Mouse (Mus musculus): ENCODE results near the gene Runx1. TPM values are rescaled to one million over a fixed set of nuclear protein-coding genes. Genes with fewer than 3 reads are reported as not detected.

The Runx1 gene
- total RNA-seq, 2 experiments from 2014 or later = 8.8 to 14.8 TPM

DNA sequence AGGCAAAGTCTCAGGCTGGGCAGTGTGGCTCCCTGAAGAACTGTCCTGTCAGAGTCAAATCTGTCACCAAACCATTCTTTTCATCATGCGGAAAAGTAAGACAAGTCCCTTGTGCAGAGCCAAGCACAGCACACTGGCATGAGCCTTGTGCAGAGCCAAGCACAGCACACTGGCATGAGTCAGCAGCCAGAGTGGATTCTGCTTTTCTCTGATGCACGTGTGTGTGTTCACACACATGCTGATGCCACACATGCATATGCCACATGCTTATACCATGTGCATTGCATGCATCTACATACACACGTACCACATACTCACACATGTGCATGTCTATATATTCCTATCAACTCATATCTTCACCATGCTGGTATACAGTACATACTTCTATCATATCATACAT lies 174.7 kb downstream of the Runx1 start:
- no peak for DNase-seq

- no peak for DNase-seq
Observed at GRCm38 (mm10) chr16:92646153-92646552, 179.8 kb downstream of the Runx1 start.

GRCm38 (mm10) chr16:92645423-92646115 lies 180.4 kb downstream of the Runx1 start:
- DNase-seq = no peak

DNA sequence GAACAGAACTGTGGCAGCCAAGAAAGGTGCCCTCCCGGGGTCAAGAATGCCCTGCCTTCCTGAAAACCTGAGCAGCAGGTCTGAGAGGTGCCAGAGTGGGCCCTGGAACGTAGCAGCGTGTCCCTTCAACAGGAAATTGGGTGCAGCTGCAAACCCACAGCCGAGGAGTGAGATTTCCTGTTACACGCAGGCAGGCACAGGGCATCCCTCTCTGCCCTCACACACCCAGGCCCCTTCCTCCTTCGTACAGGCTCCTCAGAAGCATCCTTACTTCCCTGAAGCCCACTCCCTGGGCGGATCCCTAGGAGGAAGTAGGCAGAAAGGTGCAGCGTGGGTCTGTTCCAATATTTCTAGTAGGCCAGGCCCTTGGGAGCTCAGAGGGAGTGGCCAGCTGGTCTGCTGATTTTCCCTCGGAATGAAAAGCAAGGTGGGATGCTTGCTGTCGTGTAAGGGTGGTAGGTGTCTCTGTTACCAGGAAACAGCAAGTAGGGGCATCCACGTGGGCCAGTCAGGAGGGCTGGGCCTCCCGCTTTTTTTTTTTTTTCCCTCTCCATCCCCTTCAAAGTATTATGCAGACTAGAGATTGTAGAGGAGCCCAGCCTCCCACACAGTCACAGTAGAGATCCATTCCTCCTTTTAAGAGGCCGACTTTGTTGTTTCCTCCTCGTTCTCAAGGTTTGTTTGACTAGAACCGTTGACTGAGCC lies 181.1 kb downstream of the Runx1 start:
- no peak for DNase-seq

DNA sequence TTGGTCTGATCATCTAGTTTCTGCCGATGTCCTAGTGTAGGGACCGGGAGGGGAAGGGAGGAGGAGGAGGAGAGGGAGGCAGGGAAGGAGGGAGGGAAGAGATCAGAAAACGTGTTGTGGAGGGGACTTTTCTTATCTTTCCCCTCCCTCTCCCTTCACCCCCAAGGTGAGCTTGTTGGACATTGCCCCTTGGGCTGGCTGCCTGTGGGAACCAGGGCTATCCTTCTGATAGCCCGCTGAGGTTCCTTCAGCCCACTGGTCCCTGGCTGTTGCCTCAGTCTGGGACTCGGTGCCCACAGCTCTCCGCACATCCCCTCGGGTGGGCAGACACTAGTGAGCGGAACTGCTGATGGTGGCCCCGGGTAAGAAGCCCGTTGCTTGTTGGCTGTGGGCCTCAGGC lies 181.6 kb downstream of the Runx1 start:
- DNase-seq = no peak

GRCm38 (mm10) chr16:92642283-92642682 lies 183.7 kb downstream of the Runx1 start:
- DNase-seq = no peak

- no peak for DNase-seq
Observed at GRCm38 (mm10) chr16:92641053-92641452, 184.9 kb downstream of the Runx1 start.

DNA sequence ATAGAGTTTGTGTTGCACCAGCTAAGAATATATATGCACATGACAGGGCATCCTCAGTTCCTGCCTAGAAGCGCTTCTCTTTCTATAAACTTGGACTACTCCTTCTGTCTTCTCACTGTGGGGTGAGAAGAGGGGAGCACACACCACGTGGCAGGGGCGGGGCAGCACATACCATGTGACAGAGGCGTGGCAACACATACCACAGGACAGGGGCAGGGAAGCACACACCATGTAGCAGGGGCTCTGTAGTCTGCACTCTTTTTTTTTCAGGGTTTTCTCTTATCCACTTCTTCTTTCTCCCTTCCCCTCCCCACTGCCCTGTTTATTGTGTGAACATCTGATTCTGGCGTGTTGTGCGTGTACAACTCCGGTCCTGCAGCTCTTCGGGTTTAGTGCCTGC lies 186.9 kb downstream of the Runx1 start:
- no peak for DNase-seq

DNA sequence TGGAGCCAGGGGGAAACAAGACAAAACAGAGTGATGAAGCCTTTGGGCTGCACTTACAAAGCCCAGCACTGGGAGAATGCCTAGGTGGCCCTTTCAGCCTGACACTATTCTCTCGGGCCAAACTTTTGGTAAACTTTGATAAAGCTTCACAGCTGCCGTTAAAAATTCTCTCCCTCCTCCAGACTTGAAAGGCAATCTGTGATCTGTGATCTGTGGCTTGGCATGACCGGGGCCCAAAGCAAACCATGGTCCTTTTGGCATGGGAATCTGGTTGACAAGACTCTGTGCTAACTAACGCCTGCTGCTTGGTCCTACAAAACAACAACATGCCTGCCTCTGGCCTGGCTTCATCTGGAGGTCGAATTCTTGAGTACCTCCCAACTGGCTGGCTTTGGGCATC lies 188.9 kb downstream of the Runx1 start:
- DNase-seq = no peak

DNA sequence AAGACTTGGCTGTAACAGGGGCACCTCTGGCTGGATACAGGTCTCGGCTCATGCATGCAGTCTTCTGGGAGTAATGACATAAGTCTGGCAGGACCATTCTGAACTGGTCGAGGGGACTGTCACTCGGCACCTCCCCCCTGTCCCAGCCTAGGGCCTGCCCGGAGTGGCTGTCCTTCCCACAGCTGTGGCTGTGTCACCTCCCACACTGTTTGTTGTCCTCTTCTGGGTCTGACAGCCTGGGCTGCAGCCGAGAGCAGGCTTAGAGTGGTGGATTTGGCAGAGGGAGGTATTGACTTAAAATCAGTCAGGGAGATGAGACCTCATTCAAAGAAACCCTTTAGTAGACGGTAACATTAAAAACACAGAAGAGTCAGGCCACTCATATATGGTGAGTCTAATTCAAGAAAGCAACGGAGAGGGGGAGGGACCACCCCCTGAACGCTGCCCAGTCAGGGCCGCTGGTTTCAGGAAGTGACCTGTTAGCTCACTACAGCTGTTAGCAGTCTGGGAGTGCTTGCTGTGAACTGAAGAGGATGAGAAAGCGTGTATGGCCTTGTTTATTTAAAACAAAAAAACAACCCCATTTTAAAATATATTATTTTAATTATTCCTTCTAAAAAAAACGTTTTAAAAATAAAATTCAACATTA lies 193.7 kb downstream of the Runx1 start:
- DNase-seq = no peak

GRCm38 (mm10) chr16:92631637-92632036 lies 194.3 kb downstream of the Runx1 start:
- DNase-seq = no peak

DNA sequence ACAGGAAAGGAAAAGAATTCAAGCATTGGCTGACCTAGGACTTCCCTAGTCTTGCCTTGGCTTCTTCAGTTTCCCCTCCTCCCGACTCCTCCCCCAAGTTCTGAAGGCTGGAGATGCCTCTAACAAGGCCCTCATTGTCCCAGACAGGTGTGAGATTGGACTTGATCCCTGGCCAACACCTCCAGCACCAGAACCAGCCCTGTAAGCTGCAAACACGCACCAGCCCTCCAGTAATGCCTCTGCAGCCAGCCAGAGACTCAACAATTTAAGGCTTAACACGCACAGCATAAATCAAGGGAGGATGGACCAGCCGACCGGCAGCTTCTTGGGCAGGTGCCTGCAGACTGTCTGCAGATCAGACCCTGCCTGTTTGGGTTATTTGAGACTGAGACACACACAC lies 195.0 kb downstream of the Runx1 start:
- DNase-seq = no peak

DNA sequence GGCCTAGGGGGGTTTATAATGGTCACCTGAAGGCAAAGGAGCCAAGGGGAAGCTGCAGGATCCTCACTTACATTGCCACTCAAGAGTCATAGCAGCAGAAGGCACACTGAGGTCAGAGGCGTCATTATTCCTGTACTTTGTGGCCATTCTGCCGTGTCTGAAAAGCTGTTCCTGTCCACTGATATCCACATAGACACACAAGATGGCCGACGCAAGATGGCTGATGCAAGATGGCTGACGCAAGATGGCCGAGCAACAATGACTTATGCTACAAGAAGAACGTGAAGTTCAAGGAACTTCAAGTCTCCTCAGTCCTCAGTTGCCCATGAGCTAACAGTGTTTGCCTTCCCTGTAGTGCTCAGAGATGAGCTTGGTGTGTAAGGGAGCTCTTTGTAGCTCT lies 196.1 kb downstream of the Runx1 start:
- no peak for DNase-seq

DNA sequence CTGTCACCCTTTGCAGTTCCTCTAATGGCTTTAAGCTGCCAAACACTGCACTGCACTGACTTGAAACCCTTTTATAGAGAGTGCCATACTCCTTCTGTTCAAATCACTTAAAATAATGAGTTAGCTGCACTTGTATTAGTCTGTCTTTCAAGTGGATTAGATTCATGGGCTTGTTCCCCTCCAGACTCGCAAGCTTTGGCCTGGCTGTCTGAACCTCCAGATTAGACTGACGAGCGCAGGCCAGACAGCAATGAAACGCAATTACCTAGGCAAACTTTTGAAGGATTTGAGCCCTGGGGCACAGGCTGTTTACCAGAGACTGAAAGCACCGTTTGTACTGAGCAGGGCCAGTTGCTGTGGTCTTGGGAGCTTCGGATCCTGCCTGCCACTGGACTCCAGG lies 198.7 kb downstream of the Runx1 start:
- DNase-seq = no peak

DNA sequence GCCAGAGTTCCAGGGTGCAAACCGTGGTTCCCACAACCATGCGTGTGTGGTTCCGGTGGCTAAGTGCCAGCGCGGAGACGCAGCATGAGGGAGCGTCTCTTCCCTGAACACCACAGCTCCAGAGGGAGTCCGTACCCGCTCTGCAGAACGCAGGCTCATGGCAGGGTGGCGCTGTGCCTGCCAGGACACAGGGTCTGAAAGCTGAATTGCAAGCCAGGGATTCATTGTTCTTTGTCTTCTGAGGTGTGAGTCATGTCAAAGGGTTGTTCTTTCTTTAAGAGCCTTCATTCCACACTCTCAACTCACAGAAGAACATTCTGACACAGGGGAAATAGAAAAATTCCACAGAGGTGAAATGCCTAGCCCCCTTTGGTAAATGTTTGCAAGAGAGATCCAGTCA lies 202.0 kb downstream of the Runx1 start:
- DNase-seq = no peak

- DNase-seq = no peak
Observed at GRCm38 (mm10) chr16:92621859-92622258, 204.1 kb downstream of the Runx1 start.

GRCm38 (mm10) chr16:92620841-92621518 lies 205.0 kb downstream of the Runx1 start:
- no peak for DNase-seq

DNA sequence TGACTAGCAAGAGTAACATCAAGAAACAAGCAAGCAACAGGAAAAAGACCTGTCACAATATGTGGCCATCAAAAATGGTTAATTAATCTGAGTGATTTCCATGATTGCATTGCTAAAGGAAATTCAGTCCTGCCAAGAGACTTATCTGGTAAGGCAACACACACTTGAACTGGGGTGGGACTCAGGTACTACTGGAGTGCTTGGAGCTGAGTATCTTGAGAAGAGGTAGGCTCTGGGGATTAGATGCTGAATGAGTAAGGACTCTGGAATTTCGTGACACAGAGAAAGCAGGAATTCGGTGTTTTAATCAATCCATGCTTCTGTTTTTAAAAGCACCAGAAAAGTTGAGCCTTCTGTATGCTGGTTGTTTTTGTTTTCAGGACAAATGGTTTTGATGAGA lies 209.1 kb downstream of the Runx1 start:
- no peak for DNase-seq

DNA sequence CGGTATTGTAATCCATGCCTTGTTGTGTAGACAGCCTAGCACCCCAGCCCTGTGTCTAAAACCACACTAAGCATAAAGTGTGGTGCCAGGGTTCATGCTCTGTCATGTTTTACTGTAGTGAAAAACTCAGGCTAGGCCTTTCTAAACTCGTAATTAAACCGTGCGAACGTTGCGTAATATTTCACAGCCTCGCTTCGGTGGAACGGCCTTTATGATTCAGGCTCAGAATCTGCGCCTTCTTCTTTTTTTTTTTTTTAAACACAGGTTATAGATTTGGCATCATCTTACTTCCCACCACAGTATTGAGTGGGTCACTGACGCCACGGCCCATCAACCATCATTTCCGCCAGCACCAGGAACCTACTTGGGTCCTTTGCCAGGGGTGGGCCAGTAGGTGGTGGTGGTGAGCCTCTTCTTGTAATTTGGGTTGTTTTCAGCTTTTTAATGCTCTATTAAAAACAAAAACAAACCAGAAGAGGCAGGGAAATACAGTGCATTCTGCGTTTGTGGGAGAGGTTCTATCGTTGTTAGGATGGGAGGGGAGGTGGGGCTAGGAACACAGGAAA lies 210.6 kb downstream of the Runx1 start:
- DNase-seq = no peak

DNA sequence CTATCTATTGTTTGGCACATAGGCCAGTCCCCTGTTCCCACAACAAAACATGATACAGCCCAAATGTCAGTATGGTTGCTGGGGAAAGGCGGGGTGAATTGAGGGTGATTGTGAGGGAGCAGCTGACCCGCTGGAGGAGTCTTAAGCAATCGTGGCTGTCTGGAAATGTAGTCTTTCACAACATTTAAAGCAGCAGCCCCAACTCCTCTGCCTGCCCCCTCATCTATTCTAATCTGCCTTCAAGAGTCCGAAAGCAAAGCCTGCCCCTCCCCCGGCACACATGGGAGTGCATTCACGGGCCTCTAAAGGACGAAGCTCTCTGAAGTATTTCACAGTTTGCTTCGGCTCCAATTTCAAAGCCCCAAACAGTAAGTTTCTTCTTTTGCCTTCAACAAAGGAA lies 213.4 kb downstream of the Runx1 start:
- no peak for DNase-seq

GRCm38 (mm10) chr16:92611641-92612149 lies 214.3 kb downstream of the Runx1 start:
- DNase-seq = no peak

DNA sequence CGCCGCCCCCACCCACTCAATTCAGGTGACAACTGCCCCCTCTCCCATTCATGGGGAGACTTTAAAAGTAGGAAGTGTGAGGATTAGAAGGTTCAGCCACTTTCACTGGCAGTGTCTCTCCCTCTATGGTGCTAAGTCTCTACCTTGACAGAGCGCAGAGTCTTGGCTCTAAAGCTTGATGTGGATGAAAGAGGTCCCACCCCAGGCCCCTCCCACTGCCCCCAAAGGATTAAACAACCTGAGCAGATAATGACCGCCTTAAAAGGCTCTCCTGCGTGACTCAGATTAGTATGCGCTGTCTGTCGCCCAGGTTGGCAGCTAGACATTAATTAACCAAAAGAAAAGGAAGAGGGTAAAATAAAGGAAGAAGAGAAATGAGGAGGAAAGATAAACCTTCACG lies 215.5 kb downstream of the Runx1 start:
- DNase-seq = no peak

DNA sequence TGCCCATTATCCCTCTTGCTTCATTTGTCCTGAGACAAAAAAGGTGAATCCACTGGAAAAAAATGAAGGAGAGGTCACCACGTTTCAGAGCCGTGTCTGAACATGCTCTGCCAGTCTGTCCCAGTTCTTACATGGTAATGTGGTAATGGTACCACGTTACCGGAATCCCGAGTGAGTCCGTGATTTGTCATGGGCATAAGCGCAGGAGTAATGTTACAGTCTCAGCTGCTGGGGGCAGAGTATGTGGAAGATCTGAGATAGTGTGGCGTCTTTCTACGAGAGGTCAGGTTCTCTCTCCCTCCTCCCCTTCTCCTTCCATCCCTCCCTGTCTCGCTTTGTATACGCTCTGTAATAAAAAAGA lies 216.3 kb downstream of the Runx1 start:
- no peak for DNase-seq

Data from gastrocnemius, postnatal 10 days (tissue).